Mouse (Mus musculus) heart, embryonic 15.5 days (tissue): ENCODE data around the gene Prkab1. TPM values are rescaled to one million over a fixed set of nuclear protein-coding genes. Genes with fewer than 3 reads are reported as not detected.
A peak's percentile ranks its signal among the peaks of the same experiment; 100 is the strongest.

Experiments
- ATAC-seq: fragments of 200-750 bp; cut with Nextera tagmentation; replicated peaks from 2 replicates; pipeline ENCODE4 v1.8.0; 2017; ENCODE audit warnings: low read depth, moderate TSS enrichment; ENCODE audit not compliant: insufficient number of reproducible peaks, insufficient read depth, low FRiP score
- H3K27ac ChIP-seq: fragments of 300-500 bp; sonication (generic); 2 replicates; pipeline ENCODE4 v1.5.1; 2015; ENCODE audit warnings: mild to moderate bottlenecking, inconsistent platforms
- H3K27me3 ChIP-seq: fragments of 300-500 bp; sonication (generic); 2 replicates; pipeline ENCODE4 v1.6.1; 2015; ENCODE audit warnings: inconsistent platforms
- H3K36me3 ChIP-seq: fragments of 300-500 bp; sonication (generic); 2 replicates; pipeline ENCODE4 v1.6.1; 2015; ENCODE audit warnings: mild to moderate bottlenecking, inconsistent platforms
- H3K4me1 ChIP-seq: fragments of 300-500 bp; sonication (generic); replicated peaks from 2 replicates; pipeline ENCODE4 v1.6.1; 2015; ENCODE audit warnings: inconsistent platforms
- H3K4me2 ChIP-seq: fragments of 300-500 bp; sonication (generic); 2 replicates; pipeline ENCODE4 v1.6.1; 2015; ENCODE audit warnings: inconsistent platforms, mild to moderate bottlenecking, moderate library complexity
- H3K4me3 ChIP-seq: fragments of 300-500 bp; sonication (generic); 2 replicates; pipeline ENCODE4 v1.5.1; 2015; ENCODE audit warnings: mild to moderate bottlenecking, inconsistent platforms
- H3K9ac ChIP-seq: fragments of 300-500 bp; sonication (generic); 2 replicates; pipeline ENCODE4 v1.6.1; 2015; ENCODE audit warnings: mild to moderate bottlenecking, inconsistent platforms
- H3K9me3 ChIP-seq: fragments of 300-500 bp; sonication (generic); replicated peaks from 2 replicates; pipeline ENCODE4 v1.6.1; 2016; ENCODE audit warnings: inconsistent platforms
- WGBS: fragments of 180-500 bp; shearing (Covaris S2); methylation state at CpG from one replicate; pipeline ENCODE4 v1.1.7; 2015; ENCODE audit warnings: mixed read lengths; 5-methylcytosine and 5-hydroxymethylcytosine counted together
- polyA plus RNA-seq: library from polyadenylated mRNA; unstranded; fragments of >200 nt; fragmentation: Nextera tagmentation; extraction: Ambion mirVana; gene quantifications from 2 replicates; pipeline ENCODE4 v1.2.1, GENCODE M21; 2015

Gene Prkab1
- polyA plus RNA-seq, 1 experiment from 2014 or later, result 33.3 TPM

DNA sequence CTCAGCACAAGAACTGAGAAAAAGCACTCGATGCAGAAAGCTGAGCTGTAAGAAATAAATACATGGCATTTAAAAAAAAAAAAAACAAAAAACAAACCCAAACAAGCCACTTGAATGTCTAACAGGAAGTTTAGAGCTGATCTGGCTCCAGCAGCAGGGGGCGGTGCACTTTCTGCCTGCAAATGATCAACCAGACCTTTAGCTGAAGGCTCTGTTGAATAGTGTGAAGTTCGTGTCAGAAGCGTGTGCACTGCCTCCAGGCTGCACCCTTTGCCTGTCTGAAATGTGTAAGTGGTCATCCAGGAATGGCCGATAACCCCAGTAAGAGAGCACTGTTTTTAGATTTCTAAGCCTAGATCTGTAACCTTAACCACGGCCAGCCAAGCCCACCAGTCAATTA lies 5.5 kb downstream of the Prkab1 start:
- peaks cover 66% of the 10 kb centered on the region for H3K36me3 ChIP-seq
- ATAC-seq, result no peak
- no peak overlapping the region for H3K9ac ChIP-seq
- H3K27ac ChIP-seq, result peak overlapping the region; percentile 76
- WGBS, result 41% methylated on average over 6 of the region's 6 CpGs
- H3K4me1 ChIP-seq, result peaks cover 38% of the 10 kb centered on the region
- H3K9me3 ChIP-seq, result no peaks in the 10 kb centered on the region
- no peak overlapping the region for H3K4me2 ChIP-seq
- no peaks in the 10 kb centered on the region for H3K27me3 ChIP-seq
- H3K4me3 ChIP-seq, result no peak overlapping the region

DNA sequence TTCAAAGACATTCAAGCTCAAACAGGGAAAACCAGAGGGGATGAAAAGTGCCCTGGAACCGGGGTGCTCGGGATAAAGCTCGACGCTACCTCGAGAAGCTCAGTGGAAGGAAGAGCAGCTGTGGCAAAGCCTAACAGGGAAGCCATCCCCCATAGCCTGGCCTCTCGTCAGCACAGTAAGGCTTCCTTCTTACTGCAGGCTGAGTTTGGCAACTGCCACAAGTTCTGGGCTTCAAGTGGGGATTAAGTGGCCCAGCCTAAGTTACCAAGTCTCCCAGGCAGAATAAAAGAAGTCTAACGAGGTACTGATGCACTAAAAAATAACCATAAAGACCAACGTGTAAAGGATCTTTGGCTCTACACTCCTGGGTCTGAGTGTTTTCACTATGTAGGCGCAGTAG lies 6.1 kb downstream of the Prkab1 start:
- Histone ChIP-seq H3K4me1 (peaks cover 32% of the 10 kb centered on the region), H3K4me2 (no peak overlapping the region), H3K36me3 (peaks cover 72% of the 10 kb centered on the region), H3K27ac (no peak overlapping the region), H3K27me3 (no peaks in the 10 kb centered on the region), H3K9me3 (no peaks in the 10 kb centered on the region), H3K9ac (no peak overlapping the region), H3K4me3 (no peak overlapping the region)
- no peak for ATAC-seq
- 81% methylated on average over 9 of the region's 9 CpGs for WGBS

DNA sequence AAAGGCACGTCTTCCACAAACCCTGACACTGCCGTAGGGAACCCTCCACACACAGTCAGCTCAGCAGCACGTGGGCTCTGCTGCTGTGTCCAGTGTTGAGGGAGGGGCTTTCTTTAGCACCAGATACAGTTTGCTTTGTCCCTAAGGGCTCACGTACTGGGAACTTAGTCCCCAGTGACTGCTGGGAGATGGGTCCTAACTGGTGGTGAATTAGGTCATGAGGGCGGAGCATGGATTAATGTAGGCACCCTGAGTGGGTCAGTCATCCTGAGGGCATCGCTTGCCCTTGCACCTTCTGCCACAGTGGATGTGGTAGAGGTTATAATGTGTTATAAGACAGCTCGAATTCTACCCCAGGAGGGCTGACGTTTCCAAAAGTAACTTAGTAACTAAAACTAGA lies 6.9 kb downstream of the Prkab1 start:
- Histone ChIP-seq H3K27me3 (no peaks in the 10 kb centered on the region), H3K27ac (no peak overlapping the region), H3K36me3 (peaks cover 77% of the 10 kb centered on the region), H3K9me3 (no peaks in the 10 kb centered on the region), H3K4me1 (peaks cover 27% of the 10 kb centered on the region), H3K9ac (no peak overlapping the region), H3K4me3 (no peak overlapping the region), H3K4me2 (no peak overlapping the region)
- 89% methylated on average over 8 of the region's 8 CpGs for WGBS
- ATAC-seq, result no peak

DNA sequence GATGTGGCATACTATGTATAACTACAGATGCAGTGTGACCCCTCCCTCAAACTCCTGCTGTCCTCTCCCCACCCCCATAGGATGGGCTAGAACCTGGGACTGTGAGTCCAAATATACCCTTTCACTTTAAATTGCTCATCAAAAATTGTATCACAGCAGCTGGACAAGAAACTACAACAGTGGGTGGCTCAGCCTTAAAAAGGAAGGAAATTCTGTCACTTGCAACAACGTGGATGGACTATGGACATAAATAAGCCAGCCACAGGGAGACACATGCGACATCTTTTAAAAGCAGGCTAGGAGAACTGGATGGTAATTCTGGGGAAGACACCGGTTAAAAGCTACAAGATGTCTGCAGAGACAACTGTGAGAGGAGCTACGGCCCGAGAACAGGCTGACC lies 7.8 kb downstream of the Prkab1 start:
- no peak overlapping the region for H3K4me3 ChIP-seq
- H3K9me3 ChIP-seq, result no peaks in the 10 kb centered on the region
- peaks cover 77% of the 10 kb centered on the region for H3K36me3 ChIP-seq
- WGBS, result 88% methylated on average over 5 of the region's 5 CpGs
- no peak overlapping the region for H3K27ac ChIP-seq
- H3K4me1 ChIP-seq, result peaks cover 22% of the 10 kb centered on the region
- H3K9ac ChIP-seq, result no peak overlapping the region
- ATAC-seq, result no peak
- no peaks in the 10 kb centered on the region for H3K27me3 ChIP-seq
- H3K4me2 ChIP-seq, result no peak overlapping the region

DNA sequence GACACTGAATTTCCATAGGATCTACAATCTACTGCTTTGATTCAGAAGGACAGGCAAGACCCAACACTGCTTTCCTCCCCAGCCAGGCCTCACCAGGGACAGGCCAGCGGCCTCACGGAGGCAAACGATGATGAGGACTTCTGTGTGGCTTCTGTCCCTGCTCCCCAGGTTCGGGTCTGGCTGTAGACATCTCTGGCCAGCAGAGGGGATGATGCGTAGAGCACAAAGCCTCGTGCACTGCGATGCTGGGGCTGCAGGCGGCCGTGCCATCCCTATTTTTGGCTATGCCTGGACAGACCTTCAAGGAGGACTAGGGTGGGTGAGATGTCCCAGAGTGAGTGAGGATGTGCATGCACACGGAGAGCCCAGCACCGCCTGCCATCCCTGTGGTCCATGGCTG lies 10.1 kb downstream of the Prkab1 start:
- no peak for ATAC-seq
- H3K4me3 ChIP-seq, result no peak overlapping the region
- H3K36me3 ChIP-seq, result peaks cover 62% of the 10 kb centered on the region
- H3K9ac ChIP-seq, result no peak overlapping the region
- no peaks in the 10 kb centered on the region for H3K27me3 ChIP-seq
- peaks cover 9% of the 10 kb centered on the region for H3K4me1 ChIP-seq
- no peak overlapping the region for H3K4me2 ChIP-seq
- no peak overlapping the region for H3K27ac ChIP-seq
- H3K9me3 ChIP-seq, result no peaks in the 10 kb centered on the region
- WGBS, result 89% methylated on average over 11 of the region's 11 CpGs

DNA sequence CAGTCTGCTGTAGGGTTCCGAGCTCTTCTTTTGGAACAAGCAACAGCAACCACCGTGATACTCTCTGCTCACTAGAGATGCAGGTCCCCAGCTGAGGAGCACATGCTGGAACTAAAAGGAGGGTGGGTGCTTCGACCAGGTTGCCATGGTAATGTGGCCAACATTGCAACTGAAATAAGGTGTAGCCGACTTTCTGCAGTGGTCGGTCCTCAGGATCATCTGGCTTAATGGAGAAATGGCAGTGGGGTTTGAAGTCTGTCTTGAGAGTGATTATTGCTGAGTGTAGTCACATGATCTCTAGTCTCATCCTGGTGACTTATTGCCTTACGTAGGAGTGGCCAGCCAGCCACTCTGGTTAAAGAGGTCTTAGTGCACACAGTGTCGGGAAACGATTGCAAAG lies 10.5 kb downstream of the Prkab1 start:
- peaks cover 58% of the 10 kb centered on the region for H3K36me3 ChIP-seq
- no peak for ATAC-seq
- H3K4me3 ChIP-seq, result no peak overlapping the region
- H3K4me1 ChIP-seq, result peaks cover 5% of the 10 kb centered on the region
- no peaks in the 10 kb centered on the region for H3K9me3 ChIP-seq
- no peak overlapping the region for H3K9ac ChIP-seq
- no peak overlapping the region for H3K27ac ChIP-seq
- no peak overlapping the region for H3K4me2 ChIP-seq
- WGBS, result 79% methylated on average over 8 of the region's 8 CpGs
- no peaks in the 10 kb centered on the region for H3K27me3 ChIP-seq

DNA sequence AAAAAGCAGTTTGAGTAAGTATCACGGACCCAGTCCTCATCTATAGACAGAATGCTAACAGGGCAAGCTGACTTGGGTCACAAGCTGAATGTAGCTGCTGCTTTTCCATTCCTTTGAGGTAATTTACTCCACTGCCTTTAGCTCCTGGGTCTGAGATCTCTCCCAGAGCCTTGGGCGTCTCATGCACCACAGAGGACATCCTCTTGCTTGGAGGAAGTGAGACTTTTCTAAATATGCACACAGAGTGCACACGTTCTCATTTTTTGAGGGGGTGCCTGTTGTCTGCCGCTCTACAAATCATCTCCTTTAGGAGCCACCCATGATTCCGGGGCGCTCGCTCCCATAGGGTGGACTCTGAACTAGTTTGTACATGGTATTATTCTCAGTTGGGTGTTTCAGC lies 11.8 kb downstream of the Prkab1 start:
- H3K36me3 ChIP-seq, result peaks cover 48% of the 10 kb centered on the region

DNA sequence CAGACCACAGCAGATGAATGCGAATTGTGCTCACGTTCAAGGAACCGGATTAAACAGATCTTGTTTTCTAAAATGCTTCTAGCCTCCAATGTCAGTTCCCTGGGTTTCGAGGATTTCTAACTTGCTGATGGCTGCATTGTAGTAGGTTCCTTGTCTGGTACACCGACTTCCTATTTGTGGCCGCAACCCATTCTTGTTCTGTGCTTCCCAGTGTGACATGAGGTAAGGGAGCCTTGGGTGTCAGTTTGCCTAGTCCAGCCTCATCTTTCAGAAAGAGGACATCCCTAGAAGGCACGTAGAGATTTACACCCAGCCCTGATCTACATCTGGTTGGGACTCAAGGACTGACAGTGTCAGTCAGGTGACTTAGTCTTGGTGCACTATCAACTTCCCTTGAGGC lies 12.6 kb downstream of the Prkab1 start:
- H3K4me2 ChIP-seq, result no peak overlapping the region
- peaks cover 40% of the 10 kb centered on the region for H3K36me3 ChIP-seq
- H3K9ac ChIP-seq, result no peak overlapping the region
- H3K27ac ChIP-seq, result no peak overlapping the region
- 88% methylated on average over 7 of the region's 7 CpGs for WGBS
- no peak overlapping the region for H3K4me3 ChIP-seq
- H3K9me3 ChIP-seq, result no peaks in the 10 kb centered on the region
- ATAC-seq, result no peak
- no peaks in the 10 kb centered on the region for H3K4me1 ChIP-seq
- H3K27me3 ChIP-seq, result no peaks in the 10 kb centered on the region

More for the DNA sequence above, 11.8 kb downstream of the Prkab1 start:
- Histone ChIP-seq H3K9me3 (no peaks in the 10 kb centered on the region), H3K27me3 (no peaks in the 10 kb centered on the region), H3K4me2 (no peak overlapping the region), H3K4me1 (no peaks in the 10 kb centered on the region), H3K9ac (no peak overlapping the region), H3K27ac (no peak overlapping the region), H3K4me3 (no peak overlapping the region)
- ATAC-seq, result no peak
- 88% methylated on average over 7 of the region's 7 CpGs for WGBS

DNA sequence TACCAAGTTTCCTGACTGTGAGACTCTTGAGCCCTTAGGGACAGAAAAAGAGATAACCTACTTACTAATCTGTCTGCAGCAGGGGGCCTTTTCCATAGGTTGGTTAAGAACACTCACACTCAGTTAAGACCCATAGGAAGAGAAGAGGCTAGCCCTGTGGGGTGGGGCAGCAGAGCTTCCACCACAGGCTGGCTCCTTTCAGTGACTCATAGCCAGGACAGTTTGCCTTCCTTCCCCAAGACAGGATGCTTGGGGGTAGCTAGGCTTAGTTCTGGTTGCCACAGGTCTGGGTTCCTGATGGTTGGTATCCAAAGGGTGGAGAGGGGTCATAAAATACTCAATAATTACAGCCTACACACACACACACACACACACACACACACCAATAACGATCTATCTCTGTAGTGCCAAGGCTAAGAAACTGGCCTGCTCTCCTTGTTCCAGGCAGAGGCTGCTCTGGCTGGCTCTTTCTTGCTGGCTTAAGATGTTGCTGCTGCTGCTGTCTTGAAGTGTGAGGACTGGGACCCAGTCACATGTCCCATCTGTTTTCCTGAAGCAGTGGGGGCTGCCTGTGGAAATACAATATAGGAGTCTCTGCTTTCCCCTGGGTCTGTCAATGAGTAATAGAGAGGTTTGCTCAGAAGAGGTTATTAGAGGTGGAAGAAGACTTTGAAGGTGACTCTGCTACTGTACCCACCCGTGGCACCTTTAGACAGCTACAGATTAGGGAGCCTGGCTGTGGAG lies 14.3 kb downstream of the Prkab1 start:
- H3K4me1 ChIP-seq, result no peaks in the 10 kb centered on the region
- no peak for ATAC-seq
- no peak overlapping the region for H3K9ac ChIP-seq
- no peak overlapping the region for H3K4me3 ChIP-seq
- no peak overlapping the region for H3K27ac ChIP-seq
- H3K9me3 ChIP-seq, result no peaks in the 10 kb centered on the region
- H3K4me2 ChIP-seq, result no peak overlapping the region
- H3K36me3 ChIP-seq, result peaks cover 23% of the 10 kb centered on the region
- WGBS, result 63% methylated on average over 2 of the region's 2 CpGs
- H3K27me3 ChIP-seq, result no peaks in the 10 kb centered on the region

DNA sequence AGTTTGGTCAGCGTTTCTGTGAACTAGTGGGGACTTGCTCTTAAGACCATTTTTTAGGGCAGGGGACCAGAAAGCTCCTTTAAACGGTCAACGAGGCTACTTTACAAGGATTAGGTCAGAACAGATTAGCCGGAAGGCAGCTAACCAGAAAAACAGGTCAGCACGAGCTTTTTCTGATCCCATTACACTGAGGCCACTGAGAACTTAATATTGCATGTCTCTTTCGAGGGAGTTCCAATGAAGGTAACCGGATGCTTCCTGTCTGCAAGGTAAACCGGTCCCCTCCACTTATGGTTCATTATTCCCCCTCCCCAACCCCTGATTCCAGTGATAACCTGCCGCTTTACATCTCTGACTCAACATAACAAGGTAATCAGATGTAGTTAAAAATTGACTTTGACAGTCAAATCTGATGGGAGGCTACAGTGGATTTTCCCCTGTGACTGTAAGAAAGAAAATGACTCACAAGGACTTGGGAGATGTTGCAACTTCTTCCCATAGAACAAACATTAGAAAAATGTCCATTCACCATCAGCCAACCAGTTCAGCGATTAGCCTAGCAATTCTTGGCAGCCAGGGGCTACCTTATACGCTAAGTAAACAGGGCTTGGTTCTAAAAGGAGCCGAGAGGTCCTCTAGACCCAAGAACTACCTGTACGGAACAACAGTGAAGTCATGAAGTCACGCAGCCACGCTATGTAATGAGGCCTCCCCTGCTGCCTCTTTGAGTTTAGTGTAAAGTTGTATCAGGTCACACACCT lies 15.0 kb downstream of the Prkab1 start:
- Histone ChIP-seq H3K27me3 (no peaks in the 10 kb centered on the region), H3K4me2 (no peak overlapping the region), H3K4me3 (no peak overlapping the region), H3K36me3 (peaks cover 16% of the 10 kb centered on the region), H3K9ac (no peak overlapping the region), H3K27ac (no peak overlapping the region), H3K4me1 (no peaks in the 10 kb centered on the region), H3K9me3 (no peaks in the 10 kb centered on the region)
- ATAC-seq, result no peak
- 81% methylated on average over 15 of the region's 15 CpGs for WGBS

DNA sequence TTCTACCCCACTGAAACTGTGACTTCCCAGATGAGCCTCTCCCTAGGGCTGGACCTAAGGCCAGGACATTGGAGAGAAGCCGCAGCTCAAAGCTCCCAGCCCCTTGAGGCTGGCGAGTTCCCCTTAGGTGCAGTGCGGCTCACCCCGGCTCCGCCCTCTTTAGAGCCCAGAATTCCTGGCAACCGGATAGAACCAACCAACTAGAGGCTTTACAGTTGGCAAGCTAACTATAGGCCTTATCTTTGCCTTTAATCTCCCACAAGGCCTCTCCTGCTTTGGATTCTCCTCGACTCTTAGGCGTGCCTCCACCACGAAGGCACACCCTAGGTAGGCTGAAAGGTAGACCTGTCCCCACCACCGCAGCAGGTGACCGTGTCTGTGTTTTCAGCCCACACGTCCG lies 16.6 kb downstream of the Prkab1 start:
- H3K4me3 ChIP-seq, result no peak overlapping the region
- no peaks in the 10 kb centered on the region for H3K9me3 ChIP-seq
- no peak for ATAC-seq
- H3K36me3 ChIP-seq, result peaks cover under 1% of the 10 kb centered on the region; the same call in 1 of the 2 replicates
- H3K4me1 ChIP-seq, result no peaks in the 10 kb centered on the region
- no peak overlapping the region for H3K4me2 ChIP-seq
- no peak overlapping the region for H3K9ac ChIP-seq
- 78% methylated on average over 13 of the region's 13 CpGs for WGBS
- H3K27ac ChIP-seq, result no peak overlapping the region
- H3K27me3 ChIP-seq, result no peaks in the 10 kb centered on the region
